Mouse (Mus musculus): ENCODE measurements around the gene Cybb. TPM values are rescaled to one million over a fixed set of nuclear protein-coding genes. Genes with fewer than 3 reads are reported as not detected.

Cybb gene
- polyA plus RNA-seq, 3 experiments from 2014 or later, result 40.1 to 61.9 (median 61.8) TPM

Other genes with a start within 250 kb of the Cybb start
- 1 to 10 TPM in 1 of 3 experiments, not detected in 2; 1.1 TPM for gene Gm14862, start 230.9 kb downstream of the Cybb start, polyA plus RNA-seq (2017; shearing (Covaris generic))
- gene Xk, start 215.0 kb downstream of the Cybb start, polyA plus RNA-seq (2017; shearing (Covaris generic)), result 1 to 10 TPM in 2 of 3 experiments, under 1 TPM in 1; 0.95 to 1.5 (median 1.2) TPM
- not detected for gene H2al1m, start 204.0 kb downstream of the Cybb start, polyA plus RNA-seq (2017; shearing (Covaris generic))
- gene H2al1k, start 137.1 kb downstream of the Cybb start, polyA plus RNA-seq (2017; shearing (Covaris generic)), result not detected
- gene H2al1o, start 84.6 kb upstream of the Cybb start, polyA plus RNA-seq (2017; shearing (Covaris generic)), result not detected
- gene Dynlt3, start 175.2 kb upstream of the Cybb start, polyA plus RNA-seq (2017; shearing (Covaris generic)), result 10 to 100 TPM; 52.5 to 66.7 (median 60.8) TPM